Mouse (Mus musculus): Measurements from ENCODE around the gene Plcb1. TPM values are rescaled to one million over a fixed set of nuclear protein-coding genes. Genes with fewer than 3 reads are reported as not detected.

The Plcb1 gene
- polyA plus RNA-seq, 1 experiment: 0.55 TPM

DNA sequence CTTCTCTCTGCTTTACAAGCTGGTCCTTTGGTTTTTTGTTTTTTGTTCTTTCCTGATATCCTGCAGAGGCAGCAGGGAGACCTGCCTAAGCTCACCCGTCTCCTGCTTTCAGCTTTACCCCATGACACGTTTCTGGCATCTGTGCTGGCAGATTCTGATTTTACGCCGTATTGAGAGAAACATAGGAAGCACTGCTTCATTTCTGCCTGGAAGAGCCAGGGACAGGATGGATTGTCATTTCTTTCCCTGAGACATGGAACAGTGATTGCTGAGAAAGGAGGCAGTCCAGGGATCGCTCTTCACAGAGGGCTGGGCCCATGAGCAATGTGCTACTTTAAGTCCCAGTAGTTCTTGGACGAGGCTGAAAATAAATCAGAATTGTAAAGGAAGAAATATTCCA lies 243.8 kb downstream of the Plcb1 start:
- Histone ChIP-seq H3ac (ENCODE audit: control insufficient read depth, insufficient read length, low read depth) (no peak overlapping the region), H3K79me3 (ENCODE audit: low read depth) (no peaks in the 10 kb centered on the region), H3K27me3 (ENCODE audit: control insufficient read depth, insufficient read depth, insufficient read length) (no peaks in the 10 kb centered on the region), H3K79me2 (ENCODE audit: control insufficient read depth, insufficient read depth) (no peaks in the 10 kb centered on the region), H3K4me3 (ENCODE audit: insufficient read depth, poor library complexity, severe bottlenecking) (no peak overlapping the region), H3K36me3 (ENCODE audit: control insufficient read depth, insufficient read depth) (no peaks in the 10 kb centered on the region)
- no peak for TF ChIP-seq USF1 (IDR thresholded peaks at IDR 0.05; ENCODE audit: low read depth)
- TF ChIP-seq CEBPB (IDR thresholded peaks at IDR 0.05; ENCODE audit: low read depth): no peak
- no peak for TF ChIP-seq MAX (IDR thresholded peaks at IDR 0.05)
- no peak for TF ChIP-seq CTCF (IDR thresholded peaks at IDR 0.05; ENCODE audit: control insufficient read depth, insufficient read depth, insufficient read length)
- no peak for TF ChIP-seq FOSL1 (IDR thresholded peaks at IDR 0.05; ENCODE audit: insufficient read depth, low read length, poor library complexity, severe bottlenecking)
- no peak for TF ChIP-seq MYOD1 (IDR thresholded peaks at IDR 0.05; ENCODE audit: control insufficient read depth, insufficient read length, low read depth)
- TF ChIP-seq MYOG (IDR thresholded peaks at IDR 0.05; ENCODE audit: control insufficient read depth, extremely low read depth, insufficient read length): no peak

DNA sequence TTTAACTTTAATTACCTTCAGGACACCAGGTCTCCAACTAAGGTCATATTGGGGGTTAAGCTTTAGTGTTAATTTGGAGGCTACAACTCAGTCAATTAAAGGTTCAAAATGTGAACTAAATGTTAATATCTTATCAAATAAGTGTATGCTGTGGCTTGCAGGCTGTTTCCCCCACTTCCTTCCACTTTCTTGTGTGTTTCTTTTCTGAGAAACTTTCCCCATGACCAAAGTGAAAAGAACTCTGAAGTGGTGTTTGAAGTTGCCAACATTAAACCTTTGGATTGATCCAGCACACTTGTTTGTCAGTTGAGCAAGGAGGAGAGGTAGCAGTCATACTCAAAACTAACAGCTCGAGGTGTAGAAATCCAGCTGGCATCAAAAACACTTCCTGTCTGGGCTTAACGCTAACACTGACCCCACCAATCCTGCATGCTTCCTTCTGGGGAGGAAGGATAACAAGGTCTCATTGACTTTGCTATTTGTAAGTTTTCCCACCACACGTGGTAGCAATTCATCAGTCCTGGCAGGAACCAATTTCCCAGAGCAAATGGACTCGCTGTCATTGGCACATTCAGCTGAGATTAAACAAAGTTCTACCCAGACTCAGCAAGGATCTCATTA lies 249.9 kb downstream of the Plcb1 start:
- Histone ChIP-seq H3K79me3 (ENCODE audit: low read depth) (no peaks in the 10 kb centered on the region), H3K36me3 (ENCODE audit: control insufficient read depth, insufficient read depth) (no peaks in the 10 kb centered on the region), H3K27me3 (ENCODE audit: control insufficient read depth, insufficient read depth, insufficient read length) (no peaks in the 10 kb centered on the region), H3K79me2 (ENCODE audit: control insufficient read depth, insufficient read depth) (no peaks in the 10 kb centered on the region), H3ac (ENCODE audit: control insufficient read depth, insufficient read length, low read depth) (no peak overlapping the region), H3K4me3 (ENCODE audit: insufficient read depth, poor library complexity, severe bottlenecking) (no peak overlapping the region)
- no peak for TF ChIP-seq CEBPB (IDR thresholded peaks at IDR 0.05; ENCODE audit: low read depth)
- no peak for TF ChIP-seq CTCF (IDR thresholded peaks at IDR 0.05; ENCODE audit: control insufficient read depth, insufficient read depth, insufficient read length)
- TF ChIP-seq MYOG (IDR thresholded peaks at IDR 0.05; ENCODE audit: control insufficient read depth, extremely low read depth, insufficient read length): no peak
- no peak for TF ChIP-seq MAX (IDR thresholded peaks at IDR 0.05)
- TF ChIP-seq USF1 (IDR thresholded peaks at IDR 0.05; ENCODE audit: low read depth): no peak
- TF ChIP-seq FOSL1 (IDR thresholded peaks at IDR 0.05; ENCODE audit: insufficient read depth, low read length, poor library complexity, severe bottlenecking): no peak
- no peak for TF ChIP-seq MYOD1 (IDR thresholded peaks at IDR 0.05; ENCODE audit: control insufficient read depth, insufficient read length, low read depth)

GRCm38 (mm10) chr2:135048791-135049190 lies 262.9 kb downstream of the Plcb1 start:
- Histone ChIP-seq H3ac (ENCODE audit: control insufficient read depth, insufficient read length, low read depth) (no peak overlapping the region), H3K27me3 (ENCODE audit: control insufficient read depth, insufficient read depth, insufficient read length) (no peaks in the 10 kb centered on the region), H3K4me3 (ENCODE audit: insufficient read depth, poor library complexity, severe bottlenecking) (no peak overlapping the region), H3K36me3 (ENCODE audit: control insufficient read depth, insufficient read depth) (no peaks in the 10 kb centered on the region), H3K79me3 (ENCODE audit: low read depth) (no peaks in the 10 kb centered on the region), H3K79me2 (ENCODE audit: control insufficient read depth, insufficient read depth) (no peaks in the 10 kb centered on the region)
- no peak for TF ChIP-seq CEBPB (IDR thresholded peaks at IDR 0.05; ENCODE audit: low read depth)
- TF ChIP-seq MYOG (IDR thresholded peaks at IDR 0.05; ENCODE audit: control insufficient read depth, extremely low read depth, insufficient read length): no peak
- TF ChIP-seq MYOD1 (IDR thresholded peaks at IDR 0.05; ENCODE audit: control insufficient read depth, insufficient read length, low read depth): no peak
- TF ChIP-seq FOSL1 (IDR thresholded peaks at IDR 0.05; ENCODE audit: insufficient read depth, low read length, poor library complexity, severe bottlenecking): no peak
- TF ChIP-seq MAX (IDR thresholded peaks at IDR 0.05): no peak
- no peak for TF ChIP-seq USF1 (IDR thresholded peaks at IDR 0.05; ENCODE audit: low read depth)
- no peak for TF ChIP-seq CTCF (IDR thresholded peaks at IDR 0.05; ENCODE audit: control insufficient read depth, insufficient read depth, insufficient read length)

GRCm38 (mm10) chr2:135049283-135049682 lies 263.4 kb downstream of the Plcb1 start:
- no peaks in the 10 kb centered on the region for H3K79me2 ChIP-seq (ENCODE audit: control insufficient read depth, insufficient read depth)
- no peak overlapping the region for H3ac ChIP-seq (ENCODE audit: control insufficient read depth, insufficient read length, low read depth)
- H3K27me3 ChIP-seq (ENCODE audit: control insufficient read depth, insufficient read depth, insufficient read length): no peaks in the 10 kb centered on the region
- H3K36me3 ChIP-seq (ENCODE audit: control insufficient read depth, insufficient read depth): no peaks in the 10 kb centered on the region
- TF ChIP-seq USF1 (IDR thresholded peaks at IDR 0.05; ENCODE audit: low read depth): no peak
- H3K79me3 ChIP-seq (ENCODE audit: low read depth): no peaks in the 10 kb centered on the region
- no peak overlapping the region for H3K4me3 ChIP-seq (ENCODE audit: insufficient read depth, poor library complexity, severe bottlenecking)

- no peak for TF ChIP-seq MAX (IDR thresholded peaks at IDR 0.05)
- TF ChIP-seq FOSL1 (IDR thresholded peaks at IDR 0.05; ENCODE audit: insufficient read depth, low read length, poor library complexity, severe bottlenecking): peak; percentile 11
- peak; percentile 5 for TF ChIP-seq CEBPB (IDR thresholded peaks at IDR 0.05; ENCODE audit: low read depth)
- TF ChIP-seq MYOG (IDR thresholded peaks at IDR 0.05; ENCODE audit: control insufficient read depth, extremely low read depth, insufficient read length): no peak
- TF ChIP-seq MYOD1 (IDR thresholded peaks at IDR 0.05; ENCODE audit: control insufficient read depth, insufficient read length, low read depth): no peak
- TF ChIP-seq CTCF (IDR thresholded peaks at IDR 0.05; ENCODE audit: control insufficient read depth, insufficient read depth, insufficient read length): no peak
- TF ChIP-seq USF1 (IDR thresholded peaks at IDR 0.05; ENCODE audit: low read depth): no peak
- Histone ChIP-seq H3ac (ENCODE audit: control insufficient read depth, insufficient read length, low read depth) (no peak overlapping the region), H3K79me2 (ENCODE audit: control insufficient read depth, insufficient read depth) (no peaks in the 10 kb centered on the region), H3K36me3 (ENCODE audit: control insufficient read depth, insufficient read depth) (no peaks in the 10 kb centered on the region), H3K79me3 (ENCODE audit: low read depth) (no peaks in the 10 kb centered on the region), H3K4me3 (ENCODE audit: insufficient read depth, poor library complexity, severe bottlenecking) (no peak overlapping the region), H3K27me3 (ENCODE audit: control insufficient read depth, insufficient read depth, insufficient read length) (no peaks in the 10 kb centered on the region)
These were observed 265.8 kb downstream of the Plcb1 start for GRCm38 (mm10) chr2:135051540-135052288.
